Mouse (Mus musculus) c-Kit-positive CD71-positive TER-119-negative erythroid progenitor cells, embryonic 14.5 days (primary cell): ENCODE measurements around the gene Plpp1.
A peak's percentile ranks its signal among the peaks of the same experiment; 100 is the strongest.

ENCODE experiments used
- DNase-seq: peaks from one replicate; pipeline ENCODE4 v3.0.0-alpha.2; 2013; ENCODE audit warnings: low read depth

The Plpp1 gene

GRCm38 (mm10) chr13:112861825-112862306 is 61.3 kb downstream of the Plpp1 start:
- no peak for DNase-seq

- no peak for DNase-seq
Measured at GRCm38 (mm10) chr13:112862342-112862741, 61.8 kb downstream of the Plpp1 start.

GRCm38 (mm10) chr13:112862978-112863677 is 62.5 kb downstream of the Plpp1 start:
- DNase-seq = no peak

GRCm38 (mm10) chr13:112866782-112867181 is 66.2 kb downstream of the Plpp1 start:
- DNase-seq = peak; percentile 33

- no peak for DNase-seq
Measured at GRCm38 (mm10) chr13:112867381-112867780, 66.8 kb downstream of the Plpp1 start.

GRCm38 (mm10) chr13:112870039-112870690 is 69.6 kb downstream of the Plpp1 start:
- DNase-seq = no peak

GRCm38 (mm10) chr13:112871500-112872266 is 71.1 kb downstream of the Plpp1 start:
- DNase-seq = no peak

- DNase-seq = no peak
Measured at GRCm38 (mm10) chr13:112887234-112887633, 86.6 kb downstream of the Plpp1 start.

- DNase-seq = no peak
Measured at GRCm38 (mm10) chr13:112902176-112902575, 101.6 kb downstream of the Plpp1 start.

GRCm38 (mm10) chr13:112909663-112910062 is 109.1 kb downstream of the Plpp1 start:
- DNase-seq = peak; percentile 51

GRCm38 (mm10) chr13:112910434-112910833 is 109.8 kb downstream of the Plpp1 start:
- no peak for DNase-seq
